Mouse (Mus musculus) left cerebral cortex, adult 2 months (tissue): ENCODE results near the gene Fdxr. TPM values are rescaled to one million over a fixed set of nuclear protein-coding genes. Genes with fewer than 3 reads are reported as not detected.

Experiments used
- DNase-seq, 2 experiments: peaks; one replicate each; pipeline ENCODE4 v3.0.0; 2021 to 2022; ENCODE audit warnings: low spot score in 2 of 2, mixed read lengths in 1 of 2; ENCODE audit errors: extremely low spot score in 1 of 2
- H3K27ac ChIP-seq: fragments of 200-600 bp; 2 replicates; pipeline ENCODE4 v1.8.1; 2022
- H3K4me3 ChIP-seq: fragments of 200-600 bp; 2 replicates; pipeline ENCODE4 v1.8.1; 2022
- CTCF ChIP-seq: fragments of 200-600 bp; IDR thresholded peaks from 2 replicates; pipeline ENCODE4 v1.8.1; 2022; ENCODE audit warnings: antibody characterized with exemption, mild to moderate bottlenecking, moderate library complexity
- intact Hi-C: fragments of 180-260 bp; cut with DNase I; formaldehyde crosslinking; loops from one replicate; pipeline ENCODE4 v1.15.1; 2025
- total RNA-seq, 2 experiments: library from RNA; stranded (reverse); gene quantifications; 2 replicates each; pipeline ENCODE4 v1.2.3; 2021

Fdxr gene
- total RNA-seq, 2 experiments from 2014 or later = 15.9 to 17.9 TPM

- intact Hi-C loops = no loop called here
- TF ChIP-seq CTCF = no peak
- Histone ChIP-seq H3K4me3 (no peak overlapping the region), H3K27ac (no peak overlapping the region)
- DNase-seq = no peak
Measured at GRCm38 (mm10) chr11:115274771-115275170, 2.1 kb downstream of the Fdxr start.

- TF ChIP-seq CTCF = no peak
- H3K27ac ChIP-seq = no peak overlapping the region
- H3K4me3 ChIP-seq = no peak overlapping the region
- intact Hi-C loops = no loop called here
- no peak for DNase-seq
Measured at GRCm38 (mm10) chr11:115274178-115274577, 2.7 kb downstream of the Fdxr start.

GRCm38 (mm10) chr11:115273735-115274134, 3.1 kb downstream of the Fdxr start:
- Histone ChIP-seq H3K4me3 (no peak overlapping the region), H3K27ac (no peak overlapping the region)
- DNase-seq = no peak
- intact Hi-C loops = no loop called here
- TF ChIP-seq CTCF = no peak

GRCm38 (mm10) chr11:115272894-115273498, 3.9 kb downstream of the Fdxr start:
- intact Hi-C loops = no loop called here
- no peak overlapping the region for H3K27ac ChIP-seq
- no peak for DNase-seq
- TF ChIP-seq CTCF = no peak
- no peak overlapping the region for H3K4me3 ChIP-seq

- TF ChIP-seq CTCF = no peak
- intact Hi-C loops = loop anchor here (2.0 kb wide), 2 partner anchors 111 to 189 kb away; no protein-coding TSS in a partner anchor
- DNase-seq = no peak
Measured at GRCm38 (mm10) chr11:115271481-115271880, 5.4 kb downstream of the Fdxr start.

GRCm38 (mm10) chr11:115271052-115271451, 5.8 kb downstream of the Fdxr start:
- Histone ChIP-seq H3K4me3 (no peak overlapping the region), H3K27ac (no peak overlapping the region)
- TF ChIP-seq CTCF = no peak
- intact Hi-C loops = loop anchor here (2.0 kb wide), 2 partner anchors 110 to 188 kb away; no protein-coding TSS in a partner anchor
- no peak for DNase-seq

More at GRCm38 (mm10) chr11:115271481-115271880, 5.4 kb downstream of the Fdxr start:
- Histone ChIP-seq H3K27ac (no peak overlapping the region), H3K4me3 (no peak overlapping the region)

GRCm38 (mm10) chr11:115270148-115270861, 6.5 kb downstream of the Fdxr start:
- Histone ChIP-seq H3K4me3 (no peak overlapping the region), H3K27ac (no peak overlapping the region)
- intact Hi-C loops = loop anchor here (1.0 to 2.0 kb wide), 3 partner anchors 68 to 188 kb away; no protein-coding TSS in a partner anchor
- peak; percentile 95 for TF ChIP-seq CTCF
- peak; percentile 82 to 85 for DNase-seq

- intact Hi-C loops = loop anchor here (1.0 to 2.0 kb wide), 3 partner anchors 67 to 187 kb away; no protein-coding TSS in a partner anchor
- no peak for TF ChIP-seq CTCF
- DNase-seq = no peak
- Histone ChIP-seq H3K27ac (no peak overlapping the region), H3K4me3 (no peak overlapping the region)
Measured at GRCm38 (mm10) chr11:115269330-115270066, 7.4 kb downstream of the Fdxr start.

- intact Hi-C loops = no loop called here
- Histone ChIP-seq H3K27ac (no peak overlapping the region), H3K4me3 (no peak overlapping the region)
Measured at GRCm38 (mm10) chr11:115267958-115268357, 8.9 kb downstream of the Fdxr start.

GRCm38 (mm10) chr11:115267061-115267883, 9.6 kb downstream of the Fdxr start, which contains the start of gene Grin2c:
Gene Grin2c, minus strand, starts transcription at chr11:115267243.
- no peak for DNase-seq
- H3K27ac ChIP-seq = peak within 1 kb of the TSS; percentile 59
- intact Hi-C loops = no loop called here
- H3K4me3 ChIP-seq = peak within 1 kb of the TSS; percentile 37
- no peak for TF ChIP-seq CTCF

More at GRCm38 (mm10) chr11:115267958-115268357, 8.9 kb downstream of the Fdxr start:
- no peak for DNase-seq
- TF ChIP-seq CTCF = no peak

- Histone ChIP-seq H3K4me3 (peak overlapping the region; percentile 37), H3K27ac (peak overlapping the region; percentile 59; the same call in 1 of the 2 replicates)
- intact Hi-C loops = no loop called here
- no peak for TF ChIP-seq CTCF
- DNase-seq = no peak
Measured at GRCm38 (mm10) chr11:115266400-115266778, 10.5 kb downstream of the Fdxr start.
